Mouse (Mus musculus) central nervous system, embryonic 18 days (tissue): ENCODE data around the gene Aspm. TPM values are rescaled to one million over a fixed set of nuclear protein-coding genes. Genes with fewer than 3 reads are reported as not detected.

ENCODE experiments used
- polyA plus RNA-seq: library from polyadenylated mRNA; depleted of rRNA; stranded (reverse); fragments of >200 nt; gene quantifications from 2 replicates; pipeline ENCODE4 v1.2.3, GENCODE M21; 2012; rRNA removed

Gene Aspm
- 2.3 and 2.7 TPM in 2 replicates for polyA plus RNA-seq

GRCm38 (mm10) chr1:139454340-139455225 lies at the start of gene Aspm:
Gene Aspm (plus strand): TSS chr1:139454772.

GRCm38 (mm10) chr1:139421875-139422791 lies 32.4 kb upstream of the Aspm start, which contains the start of gene Zbtb41:
Gene Zbtb41 (plus strand): TSS chr1:139422288.

GRCm38 (mm10) chr1:139501258-139501752 lies 46.7 kb downstream of the Aspm start, which contains the start of gene F13b:
Gene F13b (plus strand): TSS chr1:139501702.

Other genes starting within 250 kb of the Aspm start
- gene Crb1, start 77.7 kb upstream of the Aspm start, polyA plus RNA-seq: 1.8 and 2.1 TPM in 2 replicates
- gene Zbtb41, start 32.5 kb upstream of the Aspm start, polyA plus RNA-seq: 16.8 and 18.7 TPM in 2 replicates
- 0.03 TPM in 1 of 2 replicates, not detected in the other for gene F13b, start 46.9 kb downstream of the Aspm start, polyA plus RNA-seq
- gene Cfhr1, start 105.5 kb downstream of the Aspm start, polyA plus RNA-seq: not detected in 2 replicates